Mouse (Mus musculus) liver, adult 2 months (tissue): ENCODE data around the gene Rpap2.

Experiments
- CTCF ChIP-seq: fragments of 200-500 bp; IDR thresholded peaks from 2 replicates; pipeline ENCODE4 v1.5.1; 2011; ENCODE audit warnings: low read depth, low read length, control low read depth
- POLR2A ChIP-seq: fragments of 200-500 bp; IDR thresholded peaks from 2 replicates; pipeline ENCODE4 v1.6.1; 2011; ENCODE audit warnings: low read length, control low read depth; ENCODE audit not compliant: insufficient read depth; ENCODE audit errors: extremely low read depth

GRCm38 (mm10) chr5:107678392-107678791 lies 81.2 kb downstream of the Rpap2 start:
- no peak for TF ChIP-seq POLR2A
- TF ChIP-seq CTCF = no peak
